Mouse (Mus musculus) kidney, embryonic 15.5 days (tissue): ENCODE results near the gene Taar4. TPM values are rescaled to one million over a fixed set of nuclear protein-coding genes. Genes with fewer than 3 reads are reported as not detected.

Experiments used
- polyA plus RNA-seq: library from polyadenylated mRNA; unstranded; fragments of >200 nt; fragmentation: Nextera tagmentation; extraction: Ambion mirVana; gene quantifications from 2 replicates; pipeline ENCODE4 v1.2.1, GENCODE M21; 2015

The Taar4 gene
- polyA plus RNA-seq, 1 experiment from 2014 or later = not detected

Other genes starting within 250 kb of the Taar4 start
- 195 and 221 TPM in 2 replicates for gene Rps12, start 173.2 kb upstream of the Taar4 start, polyA plus RNA-seq
- 18.2 and 19.1 TPM in 2 replicates for gene Slc18b1, start 163.5 kb upstream of the Taar4 start, polyA plus RNA-seq
- gene Vnn3, start 109.0 kb upstream of the Taar4 start, polyA plus RNA-seq = 0.27 TPM in 1 of 2 replicates, not detected in the other
- gene Vnn1, start 65.8 kb upstream of the Taar4 start, polyA plus RNA-seq = 2.0 TPM in 2 replicates
- not detected in 2 replicates for gene Taar1, start 40.1 kb upstream of the Taar4 start, polyA plus RNA-seq
- 0.22 TPM in 1 of 2 replicates, not detected in the other for gene Taar2, start 21.9 kb upstream of the Taar4 start, polyA plus RNA-seq
- gene Taar3, start 10.9 kb upstream of the Taar4 start, polyA plus RNA-seq = not detected in 2 replicates
- gene Taar5, start 10.2 kb downstream of the Taar4 start, polyA plus RNA-seq = 0.36 TPM in 1 of 2 replicates, not detected in the other
- gene Taar6, start 25.2 kb downstream of the Taar4 start, polyA plus RNA-seq = not detected in 2 replicates
- gene Taar7a, start 33.0 kb downstream of the Taar4 start, polyA plus RNA-seq = not detected in 2 replicates
- not detected in 2 replicates for gene Taar7b, start 39.4 kb downstream of the Taar4 start, polyA plus RNA-seq
- gene Taar7d, start 66.7 kb downstream of the Taar4 start, polyA plus RNA-seq = not detected in 2 replicates
- gene Taar7e, start 77.1 kb downstream of the Taar4 start, polyA plus RNA-seq = not detected in 2 replicates
- not detected in 2 replicates for gene Taar7f, start 89.0 kb downstream of the Taar4 start, polyA plus RNA-seq
- gene Taar8a, start 116.0 kb downstream of the Taar4 start, polyA plus RNA-seq = not detected in 2 replicates
- not detected in 2 replicates for gene Taar8b, start 131.8 kb downstream of the Taar4 start, polyA plus RNA-seq
- not detected in 2 replicates for gene Taar8c, start 141.4 kb downstream of the Taar4 start, polyA plus RNA-seq
- gene Taar9, start 149.0 kb downstream of the Taar4 start, polyA plus RNA-seq = not detected in 2 replicates
- 108 and 115 TPM in 2 replicates for gene Stx7, start 188.8 kb downstream of the Taar4 start, polyA plus RNA-seq